Mouse (Mus musculus): ENCODE measurements at regions not wholly inside any gene's neighbourhood (a gene's known extent, or its start where the extent isn't known, plus 50 kb on each side); places are given as distances from the start of the nearest gene placed in this dataset.

DNA sequence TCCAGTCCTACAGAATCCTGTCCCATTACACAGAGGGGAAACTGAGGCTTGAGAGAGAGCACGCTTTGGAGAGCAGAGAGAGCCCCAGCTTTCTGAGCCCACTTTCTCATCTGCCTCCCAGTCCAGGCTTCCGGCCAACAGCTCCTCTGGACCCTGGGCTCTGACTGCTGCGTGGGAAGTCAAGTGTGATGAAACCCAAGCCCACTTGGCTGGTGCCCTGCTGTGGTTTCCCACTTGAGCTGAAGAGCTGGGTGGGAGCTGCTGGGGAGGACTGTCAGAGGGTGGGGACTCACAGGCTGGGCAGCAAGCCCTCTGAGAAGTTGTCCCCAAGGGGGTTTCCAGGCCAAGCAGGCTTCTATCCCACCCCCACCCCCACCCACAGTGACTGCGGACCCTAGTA, 139.9 kb upstream of the Haao start:
- no peak overlapping the region for H3K4me3 ChIP-seq (replicated peaks; ENCODE audit: control insufficient read depth, low read depth, low read length)
- no peak overlapping the region for H3K27ac ChIP-seq (ENCODE audit: control insufficient read depth, insufficient read depth, low read depth, low read length, poor library complexity)
- H3K4me1 ChIP-seq (ENCODE audit: control insufficient read depth, insufficient read depth, low read length) = peaks cover 2% of the 10 kb centered on the region
- WGBS = 22% methylated on average over 4 of the region's 4 CpGs
- 0 out of 2 replicates have a peak, but pooled peaks have one; percentile 2 for TF ChIP-seq CTCF (IDR thresholded peaks at IDR 0.05; ENCODE audit: control insufficient read depth, insufficient read depth, low read length)
- TF ChIP-seq POLR2A (IDR thresholded peaks at IDR 0.05; ENCODE audit: borderline replicate concordance, control insufficient read depth, low read depth, low read length) = no peak

GRCm38 (mm10) chr17:83985916-83986578, 138.3 kb upstream of the Haao start:
- H3K4me3 ChIP-seq (replicated peaks; ENCODE audit: control insufficient read depth, low read depth, low read length) = no peak overlapping the region
- peak overlapping the region; percentile 20; the same call in 1 of the 2 replicates for H3K27ac ChIP-seq (ENCODE audit: control insufficient read depth, insufficient read depth, low read depth, low read length, poor library complexity)
- H3K4me1 ChIP-seq (ENCODE audit: control insufficient read depth, insufficient read depth, low read length) = peaks cover 2% of the 10 kb centered on the region
- WGBS = 14% methylated on average over 15 of the region's 15 CpGs
- TF ChIP-seq CTCF (IDR thresholded peaks at IDR 0.05; ENCODE audit: control insufficient read depth, insufficient read depth, low read length) (no peak), POLR2A (IDR thresholded peaks at IDR 0.05; ENCODE audit: borderline replicate concordance, control insufficient read depth, low read depth, low read length) (no peak)

DNA sequence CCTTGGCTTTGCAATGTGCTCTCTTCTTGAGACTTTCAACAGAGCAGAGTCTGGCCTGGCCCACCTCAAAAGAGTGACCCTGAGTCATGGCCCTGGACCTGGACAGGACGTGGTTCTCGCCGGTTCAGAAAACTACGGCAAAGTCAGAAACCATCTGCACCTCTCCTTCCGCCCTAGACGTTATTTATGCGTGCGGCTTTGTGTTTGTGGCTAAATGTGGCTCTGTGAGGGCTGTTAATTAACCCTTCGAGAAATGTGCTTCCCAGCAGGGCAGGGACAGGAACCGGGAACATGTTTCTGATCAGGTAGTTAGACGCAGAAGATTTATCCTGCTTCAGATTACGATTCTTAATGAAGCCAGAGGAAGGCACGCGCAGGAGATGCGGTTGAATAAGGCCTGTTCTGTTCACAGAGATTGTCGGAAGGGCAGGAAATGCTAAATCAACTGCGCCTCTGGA, 137.6 kb upstream of the Haao start:
- no peak overlapping the region for H3K27ac ChIP-seq (ENCODE audit: control insufficient read depth, insufficient read depth, low read depth, low read length, poor library complexity)
- peaks cover 2% of the 10 kb centered on the region for H3K4me1 ChIP-seq (ENCODE audit: control insufficient read depth, insufficient read depth, low read length)
- H3K4me3 ChIP-seq (replicated peaks; ENCODE audit: control insufficient read depth, low read depth, low read length) = no peak overlapping the region
- 10% methylated on average over 17 of the region's 17 CpGs for WGBS
- no peak for TF ChIP-seq POLR2A (IDR thresholded peaks at IDR 0.05; ENCODE audit: borderline replicate concordance, control insufficient read depth, low read depth, low read length)
- no peak for TF ChIP-seq CTCF (IDR thresholded peaks at IDR 0.05; ENCODE audit: control insufficient read depth, insufficient read depth, low read length)

DNA sequence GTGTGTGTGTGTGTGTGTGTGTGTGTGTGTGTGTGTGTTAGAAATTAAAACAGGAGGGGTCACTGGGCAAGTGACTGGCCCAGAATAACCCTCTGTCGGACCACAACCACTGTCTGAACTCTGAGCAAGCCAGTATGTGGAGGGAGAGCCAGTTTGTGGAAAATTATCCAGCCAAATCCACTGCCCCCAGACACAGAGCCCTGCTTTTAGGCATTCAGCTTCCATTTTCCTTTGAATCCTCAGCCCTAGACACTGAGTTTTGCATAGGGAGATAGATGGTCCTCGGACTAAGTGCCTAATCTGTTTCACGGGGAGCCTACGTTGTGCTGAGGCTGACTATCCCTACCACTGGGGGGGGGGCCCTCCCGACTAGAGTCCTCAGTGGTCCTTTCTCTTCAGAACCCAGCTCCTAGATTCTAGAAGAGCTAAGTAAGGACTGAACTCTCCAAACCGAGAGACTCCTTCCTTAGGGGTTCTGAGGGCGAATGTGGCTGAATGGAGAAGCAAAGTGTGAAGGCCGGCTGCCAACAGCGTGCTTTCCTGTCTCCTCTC, 136.2 kb upstream of the Haao start:
- WGBS = 77% methylated on average over 9 of the region's 9 CpGs
- TF ChIP-seq POLR2A (IDR thresholded peaks at IDR 0.05; ENCODE audit: borderline replicate concordance, control insufficient read depth, low read depth, low read length) = no peak
- no peak for TF ChIP-seq CTCF (IDR thresholded peaks at IDR 0.05; ENCODE audit: control insufficient read depth, insufficient read depth, low read length)
- Histone ChIP-seq H3K4me1 (ENCODE audit: control insufficient read depth, insufficient read depth, low read length) (no peaks in the 10 kb centered on the region; the same call in 1 of the 2 replicates), H3K4me3 (replicated peaks; ENCODE audit: control insufficient read depth, low read depth, low read length) (no peak overlapping the region), H3K27ac (ENCODE audit: control insufficient read depth, insufficient read depth, low read depth, low read length, poor library complexity) (no peak overlapping the region)

DNA sequence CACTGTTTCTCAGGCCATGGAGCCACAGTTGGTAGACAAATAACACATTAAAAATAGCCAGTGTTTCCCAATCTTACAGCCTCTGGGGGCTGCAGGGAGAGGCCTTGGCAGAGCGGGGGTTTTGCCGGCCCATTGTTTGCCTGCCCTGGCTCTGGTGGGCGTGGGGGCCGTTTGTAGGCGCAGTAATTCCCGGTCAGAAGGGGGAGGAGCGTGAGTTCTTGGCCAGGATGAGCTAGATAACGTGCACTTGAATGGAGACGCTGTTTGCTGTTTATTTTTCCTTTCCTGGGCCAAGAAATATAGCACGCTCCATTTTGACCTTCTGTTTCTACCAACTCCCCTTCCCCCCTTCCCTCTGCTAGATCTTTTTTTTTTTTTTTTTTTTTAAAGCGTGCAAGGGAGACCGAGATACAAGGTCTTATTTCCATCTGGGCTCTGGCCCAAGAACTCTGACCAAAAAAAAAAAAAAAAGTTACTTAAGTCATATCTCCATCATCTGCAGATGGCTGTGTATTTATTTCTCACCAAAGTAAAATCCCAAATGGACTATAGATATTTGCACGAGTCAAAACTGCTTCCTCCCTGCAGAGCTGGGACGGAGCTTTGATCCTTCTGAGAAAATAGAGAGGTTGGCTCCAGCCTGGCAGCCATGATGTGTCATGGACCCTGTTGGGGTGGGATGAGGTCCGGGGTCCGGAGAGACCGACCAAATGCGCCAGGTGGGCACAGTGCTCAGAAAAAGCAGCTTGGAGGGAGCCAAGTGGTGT, 135.5 kb upstream of the Haao start:
- Histone ChIP-seq H3K4me3 (replicated peaks; ENCODE audit: control insufficient read depth, low read depth, low read length) (no peak overlapping the region), H3K4me1 (ENCODE audit: control insufficient read depth, insufficient read depth, low read length) (no peaks in the 10 kb centered on the region; the same call in 1 of the 2 replicates), H3K27ac (ENCODE audit: control insufficient read depth, insufficient read depth, low read depth, low read length, poor library complexity) (no peak overlapping the region)
- no peak for TF ChIP-seq CTCF (IDR thresholded peaks at IDR 0.05; ENCODE audit: control insufficient read depth, insufficient read depth, low read length)
- no peak for TF ChIP-seq POLR2A (IDR thresholded peaks at IDR 0.05; ENCODE audit: borderline replicate concordance, control insufficient read depth, low read depth, low read length)
- WGBS = 29% methylated on average over 18 of the region's 18 CpGs

DNA sequence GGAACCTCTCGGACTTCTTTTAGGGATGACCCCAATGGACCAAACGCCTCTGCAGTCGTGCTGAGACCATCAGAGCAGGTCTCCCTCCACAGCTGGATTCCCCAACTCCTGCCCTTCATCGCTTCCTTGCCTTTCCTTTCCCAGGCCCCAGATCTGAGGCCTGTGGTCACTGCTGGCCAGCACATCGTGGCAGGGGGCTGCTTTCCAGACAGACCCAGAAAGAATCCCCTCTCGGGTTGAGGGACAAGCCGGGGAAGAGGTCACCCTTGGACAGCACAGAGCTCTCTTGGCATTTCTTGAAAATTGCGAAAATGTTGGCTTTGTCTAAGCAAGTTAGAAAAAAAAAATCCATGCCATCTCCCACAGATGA, 134.9 kb upstream of the Haao start:
- no peak for TF ChIP-seq POLR2A (IDR thresholded peaks at IDR 0.05; ENCODE audit: borderline replicate concordance, control insufficient read depth, low read depth, low read length)
- no peak for TF ChIP-seq CTCF (IDR thresholded peaks at IDR 0.05; ENCODE audit: control insufficient read depth, insufficient read depth, low read length)
- H3K4me1 ChIP-seq (ENCODE audit: control insufficient read depth, insufficient read depth, low read length) = no peaks in the 10 kb centered on the region; the same call in 1 of the 2 replicates

GRCm38 (mm10) chr17:83978858-83979470, 131.2 kb upstream of the Haao start:
- WGBS = 84% methylated on average over 7 of the region's 7 CpGs
- Histone ChIP-seq H3K4me1 (ENCODE audit: control insufficient read depth, insufficient read depth, low read length) (peaks cover 4% of the 10 kb centered on the region; the same call in 1 of the 2 replicates), H3K4me3 (replicated peaks; ENCODE audit: control insufficient read depth, low read depth, low read length) (no peak overlapping the region), H3K27ac (ENCODE audit: control insufficient read depth, insufficient read depth, low read depth, low read length, poor library complexity) (no peak overlapping the region)
- TF ChIP-seq POLR2A (IDR thresholded peaks at IDR 0.05; ENCODE audit: borderline replicate concordance, control insufficient read depth, low read depth, low read length) (no peak), CTCF (IDR thresholded peaks at IDR 0.05; ENCODE audit: control insufficient read depth, insufficient read depth, low read length) (no peak)

More for the DNA sequence above, 134.9 kb upstream of the Haao start:
- Histone ChIP-seq H3K27ac (ENCODE audit: control insufficient read depth, insufficient read depth, low read depth, low read length, poor library complexity) (peak overlapping the region; percentile 15), H3K4me3 (replicated peaks; ENCODE audit: control insufficient read depth, low read depth, low read length) (no peak overlapping the region)
- 52% methylated on average over 8 of the region's 8 CpGs for WGBS

DNA sequence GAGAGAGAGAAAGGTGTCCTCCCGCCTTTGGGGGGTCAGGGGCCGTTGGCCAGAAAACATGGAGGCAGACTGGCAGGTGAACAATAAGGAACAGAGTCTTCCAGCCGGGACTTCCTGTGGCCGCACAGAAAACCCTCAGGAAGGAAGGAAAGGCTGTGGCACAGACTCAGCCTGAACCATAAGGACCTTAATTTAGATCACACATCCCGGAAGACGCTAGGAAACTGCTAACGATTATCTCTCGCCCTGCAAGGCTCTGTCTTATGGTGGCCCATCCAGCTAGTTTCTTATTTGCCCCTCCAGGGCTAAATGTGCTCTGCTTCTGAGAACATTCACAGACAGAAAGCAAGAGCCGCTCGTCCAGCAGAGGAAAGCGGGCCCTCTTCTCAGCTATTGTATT, 130.0 kb upstream of the Haao start:
- no peak for TF ChIP-seq CTCF (IDR thresholded peaks at IDR 0.05; ENCODE audit: control insufficient read depth, insufficient read depth, low read length)
- no peak for TF ChIP-seq POLR2A (IDR thresholded peaks at IDR 0.05; ENCODE audit: borderline replicate concordance, control insufficient read depth, low read depth, low read length)
- 23% methylated on average over 11 of the region's 11 CpGs for WGBS
- Histone ChIP-seq H3K4me1 (ENCODE audit: control insufficient read depth, insufficient read depth, low read length) (peaks cover 4% of the 10 kb centered on the region; the same call in 1 of the 2 replicates), H3K27ac (ENCODE audit: control insufficient read depth, insufficient read depth, low read depth, low read length, poor library complexity) (peak overlapping the region; percentile 29), H3K4me3 (replicated peaks; ENCODE audit: control insufficient read depth, low read depth, low read length) (no peak overlapping the region)
